Mouse (Mus musculus): ENCODE measurements at regions not wholly inside any gene's neighbourhood (a gene's known extent, or its start where the extent isn't known, plus 50 kb on each side); places are given as distances from the start of the nearest gene placed in this dataset.

DNA sequence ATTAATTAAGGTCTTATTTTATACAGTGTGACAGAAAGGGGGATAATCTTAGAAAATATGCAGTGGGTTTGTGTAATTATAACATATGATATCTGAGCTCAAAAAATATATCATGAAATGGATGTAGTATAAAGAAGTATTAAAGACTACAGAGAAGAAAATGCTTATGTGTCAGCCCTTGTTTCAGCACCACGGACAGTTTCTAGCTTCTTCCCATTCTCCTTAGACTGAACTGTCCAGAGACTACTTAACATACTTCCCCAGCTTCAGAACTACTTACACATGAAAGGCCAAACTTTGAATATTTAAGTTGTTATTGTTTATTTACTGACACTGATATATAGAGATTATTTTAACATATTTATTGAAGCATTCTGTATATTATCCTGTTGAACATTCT lies 578.4 kb downstream of the Nsun3 start:
- peak; percentile 46 for DNase-seq (ENCODE audit: low read depth, low spot score)

DNA sequence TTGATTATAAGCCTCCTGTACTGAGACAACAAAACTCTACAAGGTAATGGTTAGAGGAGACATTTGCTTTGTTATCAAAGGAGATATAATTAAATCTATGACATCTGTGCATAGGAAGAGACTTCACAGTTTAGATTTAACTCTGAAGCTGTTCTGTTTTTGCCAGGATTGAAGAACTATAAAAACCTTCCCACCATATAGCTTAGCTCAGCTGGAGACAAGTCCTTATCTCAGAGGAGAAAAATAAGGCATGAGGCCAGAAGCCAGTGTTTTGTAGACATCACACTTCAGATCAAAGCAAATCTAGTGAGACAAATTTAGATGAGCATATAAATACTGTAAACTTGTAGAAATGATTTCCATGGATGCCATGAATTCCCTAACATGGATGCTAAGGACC lies 603.6 kb downstream of the Nsun3 start:
- DNase-seq (ENCODE audit: low read depth, low spot score): no peak
